Mouse (Mus musculus) limb, embryonic 12.5 days (tissue): ENCODE results near the gene Slc4a2. TPM values are rescaled to one million over a fixed set of nuclear protein-coding genes. Genes with fewer than 3 reads are reported as not detected.

ENCODE experiments used
- ATAC-seq: fragments of 200-750 bp; cut with Nextera tagmentation; 2 replicates; pipeline ENCODE4 v1.8.0; 2017; ENCODE audit warnings: low read depth, moderate TSS enrichment; ENCODE audit not compliant: insufficient number of reproducible peaks, insufficient read depth, low FRiP score, low TSS enrichment
- H3K27ac ChIP-seq: fragments of 300-500 bp; sonication (generic); 2 replicates; pipeline ENCODE4 v1.5.1; 2016; ENCODE audit warnings: mild to moderate bottlenecking, moderate library complexity
- H3K27me3 ChIP-seq: fragments of 300-500 bp; sonication (generic); 2 replicates; pipeline ENCODE4 v1.6.1; 2016; ENCODE audit warnings: mild to moderate bottlenecking, moderate library complexity
- H3K36me3 ChIP-seq: fragments of 300-500 bp; sonication (generic); 2 replicates; pipeline ENCODE4 v1.6.1; 2016; ENCODE audit warnings: mild to moderate bottlenecking, moderate library complexity
- H3K4me1 ChIP-seq: fragments of 300-500 bp; sonication (generic); replicated peaks from 2 replicates; pipeline ENCODE4 v1.6.1; 2016
- H3K4me2 ChIP-seq: fragments of 300-500 bp; sonication (generic); 2 replicates; pipeline ENCODE4 v1.6.1; 2016; ENCODE audit warnings: mild to moderate bottlenecking, moderate library complexity
- H3K4me3 ChIP-seq: fragments of 300-500 bp; sonication (generic); replicated peaks from 2 replicates; pipeline ENCODE4 v1.5.1; 2016; ENCODE audit warnings: mild to moderate bottlenecking
- H3K9ac ChIP-seq: fragments of 300-500 bp; sonication (generic); replicated peaks from 2 replicates; pipeline ENCODE4 v1.6.1; 2016; ENCODE audit warnings: mild to moderate bottlenecking, moderate library complexity
- H3K9me3 ChIP-seq: fragments of 300-500 bp; sonication (generic); 2 replicates; pipeline ENCODE4 v1.6.1; 2016; ENCODE audit warnings: mild to moderate bottlenecking, moderate library complexity
- WGBS: fragments of 180-500 bp; shearing (Covaris S2); methylation state at CpG from one replicate; pipeline ENCODE4 v1.1.7; 2016; 5-methylcytosine and 5-hydroxymethylcytosine counted together
- polyA plus RNA-seq: library from polyadenylated mRNA; unstranded; fragments of >200 nt; fragmentation: Nextera tagmentation; extraction: Ambion mirVana; gene quantifications from 2 replicates; pipeline ENCODE4 v1.2.1, GENCODE M21; 2016

Slc4a2 gene
- polyA plus RNA-seq, 1 experiment from 2014 or later, result 47.1 TPM

GRCm38 (mm10) chr5:24428596-24428995, 5.0 kb downstream of the Slc4a2 start:
- WGBS, result 7% methylated on average over 8 of the region's 9 CpGs
- Histone ChIP-seq H3K9me3 (no peaks in the 10 kb centered on the region), H3K4me1 (peaks cover 45% of the 10 kb centered on the region), H3K9ac (0 out of 2 replicates have a peak overlapping the region, but pooled peaks have one; percentile 44), H3K4me2 (peak overlapping the region; percentile 81), H3K27me3 (no peaks in the 10 kb centered on the region), H3K27ac (peak overlapping the region; percentile 60; the same call in 1 of the 2 replicates), H3K36me3 (peaks cover 44% of the 10 kb centered on the region), H3K4me3 (peak overlapping the region; percentile 59)
- ATAC-seq, result no peak

- H3K9ac ChIP-seq, result no peak overlapping the region
- peaks cover 1% of the 10 kb centered on the region; the same call in 1 of the 2 replicates for H3K4me1 ChIP-seq
- no peak overlapping the region for H3K27ac ChIP-seq
- WGBS, result 86% methylated on average over 8 of the region's 8 CpGs
- H3K27me3 ChIP-seq, result no peaks in the 10 kb centered on the region
- H3K4me2 ChIP-seq, result no peak overlapping the region
- H3K9me3 ChIP-seq, result no peaks in the 10 kb centered on the region
- ATAC-seq, result no peak
- H3K36me3 ChIP-seq, result peaks cover 95% of the 10 kb centered on the region
- no peak overlapping the region for H3K4me3 ChIP-seq
Measured at GRCm38 (mm10) chr5:24433993-24434392, 10.4 kb downstream of the Slc4a2 start.

GRCm38 (mm10) chr5:24441187-24441586, 17.6 kb downstream of the Slc4a2 start:
- WGBS, result 92% methylated on average over 8 of the region's 8 CpGs
- H3K36me3 ChIP-seq, result peaks cover 81% of the 10 kb centered on the region

GRCm38 (mm10) chr5:24442029-24442428, 18.4 kb downstream of the Slc4a2 start:
- no peak for ATAC-seq
- Histone ChIP-seq H3K9ac (no peak overlapping the region), H3K36me3 (peaks cover 73% of the 10 kb centered on the region), H3K4me3 (no peak overlapping the region), H3K4me1 (peaks cover 16% of the 10 kb centered on the region), H3K9me3 (no peaks in the 10 kb centered on the region), H3K27ac (no peak overlapping the region), H3K27me3 (no peaks in the 10 kb centered on the region), H3K4me2 (no peak overlapping the region)
- 83% methylated on average over 9 of the region's 9 CpGs for WGBS

More at GRCm38 (mm10) chr5:24441187-24441586, 17.6 kb downstream of the Slc4a2 start:
- no peak overlapping the region for H3K27ac ChIP-seq
- no peak overlapping the region for H3K4me2 ChIP-seq
- H3K9me3 ChIP-seq, result no peaks in the 10 kb centered on the region
- H3K4me3 ChIP-seq, result no peak overlapping the region
- H3K27me3 ChIP-seq, result no peaks in the 10 kb centered on the region
- peaks cover 16% of the 10 kb centered on the region for H3K4me1 ChIP-seq
- no peak overlapping the region for H3K9ac ChIP-seq
- ATAC-seq, result no peak

GRCm38 (mm10) chr5:24443204-24443603, 19.6 kb downstream of the Slc4a2 start:
- peaks cover 63% of the 10 kb centered on the region for H3K36me3 ChIP-seq
- H3K27ac ChIP-seq, result no peak overlapping the region
- ATAC-seq, result no peak
- WGBS, result 93% methylated on average over 7 of the region's 7 CpGs
- H3K4me2 ChIP-seq, result no peak overlapping the region
- peaks cover 20% of the 10 kb centered on the region for H3K4me1 ChIP-seq
- H3K27me3 ChIP-seq, result no peaks in the 10 kb centered on the region
- H3K9me3 ChIP-seq, result no peaks in the 10 kb centered on the region
- no peak overlapping the region for H3K9ac ChIP-seq
- peak overlapping the region; percentile 93; the same call in 1 of the 2 replicates for H3K4me3 ChIP-seq

- H3K36me3 ChIP-seq, result peaks cover 57% of the 10 kb centered on the region
- 86% methylated on average over 12 of the region's 12 CpGs for WGBS
Measured at GRCm38 (mm10) chr5:24443927-24444326, 20.3 kb downstream of the Slc4a2 start.

GRCm38 (mm10) chr5:24444746-24445427, 21.2 kb downstream of the Slc4a2 start, which contains the start of gene Fastk:
Fastk (minus strand) TSS chr5:24445287.
- peak within 1 kb of the TSS; percentile 90 for H3K9ac ChIP-seq
- peaks cover 47% of the 10 kb centered on the region for H3K36me3 ChIP-seq
- H3K4me3 ChIP-seq, result peak within 1 kb of the TSS; percentile 93
- peak within 1 kb of the TSS; percentile 93 for H3K27ac ChIP-seq
- H3K4me1 ChIP-seq, result peaks cover 20% of the 10 kb centered on the region
- H3K9me3 ChIP-seq, result no peaks in the 10 kb centered on the region
- peak; percentile 78 for ATAC-seq
- no peaks in the 10 kb centered on the region for H3K27me3 ChIP-seq
- H3K4me2 ChIP-seq, result peak within 1 kb of the TSS; percentile 94
- under 1% methylated on average over 60 of the region's 60 CpGs for WGBS

More at GRCm38 (mm10) chr5:24443927-24444326, 20.3 kb downstream of the Slc4a2 start:
- Histone ChIP-seq H3K4me2 (peak overlapping the region; percentile 94), H3K4me3 (peak overlapping the region; percentile 93), H3K27ac (no peak overlapping the region; the same call in 1 of the 2 replicates), H3K9ac (peak overlapping the region; percentile 90), H3K9me3 (no peaks in the 10 kb centered on the region), H3K4me1 (peaks cover 20% of the 10 kb centered on the region), H3K27me3 (no peaks in the 10 kb centered on the region)
- ATAC-seq, result no peak

GRCm38 (mm10) chr5:24445428-24446080, 21.9 kb downstream of the Slc4a2 start:
- ATAC-seq, result no peak
- Histone ChIP-seq H3K36me3 (peaks cover 41% of the 10 kb centered on the region), H3K9me3 (no peaks in the 10 kb centered on the region), H3K27ac (peak overlapping the region; percentile 93), H3K27me3 (no peaks in the 10 kb centered on the region), H3K4me2 (peak overlapping the region; percentile 94), H3K4me1 (peaks cover 20% of the 10 kb centered on the region), H3K9ac (peak overlapping the region; percentile 90; the same call in 1 of the 2 replicates), H3K4me3 (peak overlapping the region; percentile 93)
- WGBS, result 54% methylated on average over 20 of the region's 20 CpGs

GRCm38 (mm10) chr5:24446630-24447029, 23.0 kb downstream of the Slc4a2 start:
- H3K9me3 ChIP-seq, result no peaks in the 10 kb centered on the region
- peaks cover 30% of the 10 kb centered on the region for H3K36me3 ChIP-seq
- peak overlapping the region; percentile 72 for H3K4me2 ChIP-seq
- no peak overlapping the region for H3K27ac ChIP-seq
- 87% methylated on average over 7 of the region's 7 CpGs for WGBS
- H3K27me3 ChIP-seq, result no peaks in the 10 kb centered on the region
- no peak for ATAC-seq
- H3K4me1 ChIP-seq, result peaks cover 27% of the 10 kb centered on the region
- H3K9ac ChIP-seq, result no peak overlapping the region
- H3K4me3 ChIP-seq, result peak overlapping the region; percentile 63; the same call in 1 of the 2 replicates

GRCm38 (mm10) chr5:24447624-24448298, 24.1 kb downstream of the Slc4a2 start, which contains the start of gene Tmub1:
Tmub1 (minus strand) TSS chr5:24447854.
- Histone ChIP-seq H3K4me1 (peaks cover 27% of the 10 kb centered on the region), H3K9me3 (no peaks in the 10 kb centered on the region), H3K4me2 (peak within 1 kb of the TSS; percentile 72), H3K27me3 (no peaks in the 10 kb centered on the region), H3K27ac (peak within 1 kb of the TSS; percentile 62; the same call in 1 of the 2 replicates), H3K4me3 (peak within 1 kb of the TSS; percentile 63), H3K9ac (peak within 1 kb of the TSS; percentile 60), H3K36me3 (peaks cover 19% of the 10 kb centered on the region)
- peak; percentile 52; the same call in 1 of the 2 replicates for ATAC-seq
- WGBS, result 3% methylated on average over 34 of the region's 34 CpGs
